Comparison of ENCODE assay signal across 9 mouse cellular contexts in the genomic region with DNA sequence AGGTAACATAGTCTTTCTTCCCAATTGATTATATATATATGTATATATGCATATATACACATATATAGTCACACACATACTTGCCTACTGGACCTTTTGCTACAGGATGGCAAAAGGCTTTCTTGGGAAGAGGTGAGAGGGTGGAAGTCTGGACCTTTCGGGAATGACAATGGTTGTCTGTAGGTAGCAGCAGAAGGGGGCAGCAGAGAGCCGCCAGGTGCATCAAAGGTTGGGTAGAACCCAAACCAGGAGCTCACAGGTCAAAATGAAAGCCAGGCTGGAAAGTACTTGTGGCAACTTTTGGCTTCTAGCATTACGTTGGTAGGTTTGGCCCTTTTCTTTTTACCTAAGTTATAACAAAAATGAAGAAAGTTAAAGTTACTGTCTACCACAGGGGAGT. TPM values are rescaled to one million over a fixed set of nuclear protein-coding genes. Genes with fewer than 3 reads are reported as not detected.
DNase-seq lines count a peak whose midpoint lies in the region; ATAC-seq and TF ChIP-seq lines count a peak whose summit lies in the region.
"Had no signal": no experiment of that assay in that cellular context is flagged by ENCODE, and none has a peak within 500 bp of the region (broad histone marks: within the 10 kb centered on the region; RNA-seq: fewer than 3 reads in every experiment).

No protein-coding gene starts in this region.

- TF ChIP-seq CTCF in hindbrain, postnatal 0 days (IDR thresholded peaks at IDR 0.05; ENCODE audit: low read depth), result peak; percentile 43
- TF ChIP-seq CTCF in heart, postnatal 0 days (IDR thresholded peaks at IDR 0.05; ENCODE audit: low read depth), result peak; percentile 75

- H3K27ac ChIP-seq in hindbrain, postnatal 0 days, result no peak overlapping the region
- no peak overlapping the region for H3K27ac ChIP-seq in hindbrain, embryonic 13.5 days
- no peak overlapping the region for H3K27ac ChIP-seq in heart, postnatal 0 days (ENCODE audit: low read depth)
- no peak overlapping the region for H3K27ac ChIP-seq in forebrain, embryonic 16.5 days (ENCODE audit: low read length)
- H3K27ac ChIP-seq: embryonic facial prominence, embryonic 15.5 days had no signal

- WGBS in hindbrain, postnatal 0 days, result 41% methylated on average over 3 of the region's 3 CpGs
- 36% methylated on average over 3 of the region's 3 CpGs for WGBS in hindbrain, embryonic 13.5 days
- WGBS in heart, postnatal 0 days, result 34% methylated on average over 3 of the region's 3 CpGs
- WGBS in forebrain, embryonic 16.5 days, result 51% methylated on average over 3 of the region's 3 CpGs

- TF ChIP-seq EP300 in heart, postnatal 0 days (IDR thresholded peaks at IDR 0.05; ENCODE audit: low read depth), result no peak

- H3K4me3 ChIP-seq in hindbrain, postnatal 0 days (ENCODE audit: low read length), result no peak overlapping the region
- H3K4me3 ChIP-seq in hindbrain, embryonic 13.5 days, result no peak overlapping the region
- H3K4me3 ChIP-seq in heart, postnatal 0 days (ENCODE audit: low read depth, low read length), result no peak overlapping the region
- H3K4me3 ChIP-seq in forebrain, embryonic 16.5 days (replicated peaks; ENCODE audit: low read length), result no peak overlapping the region
- H3K4me3 ChIP-seq: embryonic facial prominence, embryonic 15.5 days had no signal

- ATAC-seq in hindbrain, postnatal 0 days, result no peak
- no peak for ATAC-seq in hindbrain, embryonic 13.5 days (ENCODE audit: low FRiP score)
- no peak for ATAC-seq in heart, postnatal 0 days (ENCODE audit: insufficient read depth, low read depth)
- ATAC-seq in forebrain, embryonic 16.5 days, result no peak

- no peak for DNase-seq in hindbrain, postnatal 0 days (ENCODE audit: low spot score)
- peak; percentile 13 for DNase-seq in CD4-positive helper T cell, adult 2 months (ENCODE audit: low read depth, low spot score)
- DNase-seq in adrenal gland, adult 8-10 months, result peak; percentile 24
- no peak for DNase-seq in heart, postnatal 0 days (ENCODE audit: low spot score)
- DNase-seq in retina, embryonic 14.5 days (ENCODE audit: low spot score), result peak; percentile 45
- no peak for DNase-seq in frontal cortex, postnatal 10 days (ENCODE audit: low spot score in 2 of 2)

- H3K9ac ChIP-seq in hindbrain, postnatal 0 days (replicated peaks; ENCODE audit: low read length), result no peak overlapping the region
- no peak overlapping the region for H3K9ac ChIP-seq in hindbrain, embryonic 13.5 days
- no peak overlapping the region for H3K9ac ChIP-seq in heart, postnatal 0 days (replicated peaks; ENCODE audit: low read depth, low read length)
- H3K9ac ChIP-seq in forebrain, embryonic 16.5 days (replicated peaks; ENCODE audit: low read depth, low read length), result no peak overlapping the region
- H3K9ac ChIP-seq: embryonic facial prominence, embryonic 15.5 days had no signal

- H3K4me1 ChIP-seq in hindbrain, postnatal 0 days (ENCODE audit: insufficient read depth, low read length), result no peaks in the 10 kb centered on the region
- no peaks in the 10 kb centered on the region for H3K4me1 ChIP-seq in hindbrain, embryonic 13.5 days (replicated peaks)
- no peaks in the 10 kb centered on the region for H3K4me1 ChIP-seq in heart, postnatal 0 days (ENCODE audit: control insufficient read depth, insufficient read depth)
- no peaks in the 10 kb centered on the region for H3K4me1 ChIP-seq in forebrain, embryonic 16.5 days (replicated peaks; ENCODE audit: control insufficient read depth, insufficient read depth, low read length)

- H3K36me3 ChIP-seq in hindbrain, postnatal 0 days (ENCODE audit: insufficient read depth, low read length), result no peaks in the 10 kb centered on the region
- H3K36me3 ChIP-seq in hindbrain, embryonic 13.5 days, result no peaks in the 10 kb centered on the region
- H3K36me3 ChIP-seq in heart, postnatal 0 days (replicated peaks; ENCODE audit: control insufficient read depth, insufficient read depth, low read length), result no peaks in the 10 kb centered on the region
- no peaks in the 10 kb centered on the region for H3K36me3 ChIP-seq in forebrain, embryonic 16.5 days (ENCODE audit: control insufficient read depth, insufficient read depth)
- H3K36me3 ChIP-seq: embryonic facial prominence, embryonic 15.5 days had no signal

- H3K9me3 ChIP-seq in hindbrain, postnatal 0 days (ENCODE audit: low read length), result no peaks in the 10 kb centered on the region
- no peaks in the 10 kb centered on the region for H3K9me3 ChIP-seq in hindbrain, embryonic 13.5 days
- no peaks in the 10 kb centered on the region for H3K9me3 ChIP-seq in heart, postnatal 0 days (replicated peaks; ENCODE audit: control insufficient read depth, low read length)
- H3K9me3 ChIP-seq in forebrain, embryonic 16.5 days (ENCODE audit: control insufficient read depth, low read length), result no peaks in the 10 kb centered on the region
- H3K9me3 ChIP-seq: embryonic facial prominence, embryonic 15.5 days had no signal

- no peak overlapping the region for H3K4me2 ChIP-seq in hindbrain, postnatal 0 days (ENCODE audit: low read depth, low read length)
- no peak overlapping the region for H3K4me2 ChIP-seq in hindbrain, embryonic 13.5 days
- H3K4me2 ChIP-seq in heart, postnatal 0 days (ENCODE audit: low read depth, low read length), result no peak overlapping the region
- H3K4me2 ChIP-seq in forebrain, embryonic 16.5 days (ENCODE audit: low read length), result no peak overlapping the region
- H3K4me2 ChIP-seq: embryonic facial prominence, embryonic 15.5 days had no signal

- no peaks in the 10 kb centered on the region for H3K27me3 ChIP-seq in hindbrain, postnatal 0 days (ENCODE audit: insufficient read depth, low read length)
- H3K27me3 ChIP-seq in hindbrain, embryonic 13.5 days, result no peaks in the 10 kb centered on the region
- no peaks in the 10 kb centered on the region for H3K27me3 ChIP-seq in heart, postnatal 0 days (ENCODE audit: control insufficient read depth, insufficient read depth, low read length)
- no peaks in the 10 kb centered on the region for H3K27me3 ChIP-seq in forebrain, embryonic 16.5 days (replicated peaks; ENCODE audit: control insufficient read depth, insufficient read depth, low read length)
- H3K27me3 ChIP-seq: embryonic facial prominence, embryonic 15.5 days had no signal

RNA-seq across cellular contexts. Expression of gene Cpa2, which starts 6.0 kb away (rescaled TPM):
- 6.2 and 8.1 TPM in 2 replicates for total RNA-seq in hindbrain, postnatal 0 days (2014; rRNA removed)
- polyA plus RNA-seq in hindbrain, postnatal 0 days (2015; fragmentation: Nextera tagmentation; extraction: Ambion mirVana), result 14.9 and 15.7 TPM in 2 replicates
- 6.9 and 8.7 TPM in 2 replicates for polyA plus RNA-seq in hindbrain, embryonic 13.5 days (2015; fragmentation: Nextera tagmentation; extraction: Ambion mirVana)
- total RNA-seq in adrenal gland, adult 8-10 months (2022), result 1 to 10 TPM in 3 of 4 experiments, under 1 TPM in 1; 0.64 to 3.3 (median 1.0) TPM
- total RNA-seq in heart, postnatal 0 days (2014; rRNA removed; ENCODE audit: low replicate concordance), result not detected in 2 replicates
- polyA plus RNA-seq in heart, postnatal 0 days (2015; fragmentation: Nextera tagmentation; extraction: Ambion mirVana), result 2.7 and 2.8 TPM in 2 replicates
- 2.4 and 5.1 TPM in 2 replicates for polyA plus RNA-seq in forebrain, embryonic 16.5 days (2015; fragmentation: Nextera tagmentation; extraction: Ambion mirVana)

RNA-seq across cellular contexts. Expression of gene Ssmem1, which starts 25.7 kb away (rescaled TPM):
- total RNA-seq in hindbrain, postnatal 0 days (2014; rRNA removed), result 0.26 TPM in 1 of 2 replicates, not detected in the other
- polyA plus RNA-seq in hindbrain, postnatal 0 days (2015; fragmentation: Nextera tagmentation; extraction: Ambion mirVana), result 0.18 and 0.39 TPM in 2 replicates
- polyA plus RNA-seq in hindbrain, embryonic 13.5 days (2015; fragmentation: Nextera tagmentation; extraction: Ambion mirVana), result 0.12 and 0.39 TPM in 2 replicates
- under 1 TPM in 3 of 4 experiments, not detected in 1; 0.24 to 0.92 (median 0.35) TPM for total RNA-seq in adrenal gland, adult 8-10 months (2022)
- total RNA-seq in heart, postnatal 0 days (2014; rRNA removed; ENCODE audit: low replicate concordance), result not detected in 2 replicates
- polyA plus RNA-seq in heart, postnatal 0 days (2015; fragmentation: Nextera tagmentation; extraction: Ambion mirVana), result 0.08 TPM in 1 of 2 replicates, not detected in the other
- not detected in 2 replicates for polyA plus RNA-seq in forebrain, embryonic 16.5 days (2015; fragmentation: Nextera tagmentation; extraction: Ambion mirVana)

RNA-seq across cellular contexts. Expression of gene Tmem209, which starts 25.8 kb away (rescaled TPM):
- total RNA-seq in hindbrain, postnatal 0 days (2014; rRNA removed), result 35.3 and 50.0 TPM in 2 replicates
- polyA plus RNA-seq in hindbrain, postnatal 0 days (2015; fragmentation: Nextera tagmentation; extraction: Ambion mirVana), result 23.2 and 25.0 TPM in 2 replicates
- polyA plus RNA-seq in hindbrain, embryonic 13.5 days (2015; fragmentation: Nextera tagmentation; extraction: Ambion mirVana), result 29.5 and 33.4 TPM in 2 replicates
- 10 to 100 TPM; 24.4 to 32.6 (median 28.6) TPM for total RNA-seq in adrenal gland, adult 8-10 months (2022)
- total RNA-seq in heart, postnatal 0 days (2014; rRNA removed; ENCODE audit: low replicate concordance), result 36.9 and 41.8 TPM in 2 replicates
- 10.9 and 13.1 TPM in 2 replicates for polyA plus RNA-seq in heart, postnatal 0 days (2015; fragmentation: Nextera tagmentation; extraction: Ambion mirVana)
- 34.4 and 34.8 TPM in 2 replicates for polyA plus RNA-seq in forebrain, embryonic 16.5 days (2015; fragmentation: Nextera tagmentation; extraction: Ambion mirVana)

RNA-seq across cellular contexts. Expression of gene Cpa4, which starts 32.8 kb away (rescaled TPM):
- 0.11 and 0.16 TPM in 2 replicates for total RNA-seq in hindbrain, postnatal 0 days (2014; rRNA removed)
- polyA plus RNA-seq in hindbrain, postnatal 0 days (2015; fragmentation: Nextera tagmentation; extraction: Ambion mirVana), result 0.45 and 0.53 TPM in 2 replicates
- 1.4 and 1.5 TPM in 2 replicates for polyA plus RNA-seq in hindbrain, embryonic 13.5 days (2015; fragmentation: Nextera tagmentation; extraction: Ambion mirVana)
- 1 to 10 TPM; 1.3 to 3.0 (median 2.0) TPM for total RNA-seq in adrenal gland, adult 8-10 months (2022)
- 0.23 TPM in 1 of 2 replicates, not detected in the other for total RNA-seq in heart, postnatal 0 days (2014; rRNA removed; ENCODE audit: low replicate concordance)
- polyA plus RNA-seq in heart, postnatal 0 days (2015; fragmentation: Nextera tagmentation; extraction: Ambion mirVana), result 0.30 and 0.46 TPM in 2 replicates
- 1.0 and 1.6 TPM in 2 replicates for polyA plus RNA-seq in forebrain, embryonic 16.5 days (2015; fragmentation: Nextera tagmentation; extraction: Ambion mirVana)

Comparison
In these comparisons a context has a peak if more than half of its experiments do, and no peak if none do; other contexts are left out.
1. DNase-seq: peak in CD4-positive helper T cell, adult 2 months (single experiment), adrenal gland, adult 8-10 months (single experiment) and retina, embryonic 14.5 days (single experiment); none in hindbrain, postnatal 0 days (single experiment), heart, postnatal 0 days (single experiment) and frontal cortex, postnatal 10 days (0 of 2).